Mouse (Mus musculus): ENCODE data around the gene Hdc. TPM values are rescaled to one million over a fixed set of nuclear protein-coding genes. Genes with fewer than 3 reads are reported as not detected.
A peak's percentile ranks its signal among the peaks of the same experiment; 100 is the strongest.
"Not testable (repeated sequence)": the region's sequence is repeated elsewhere in the genome, so short reads cannot be mapped to it uniquely, and the experiment has no call there.

Hdc gene
- polyA plus RNA-seq, 1 experiment from 2014 or later, result 102 TPM

DNA sequence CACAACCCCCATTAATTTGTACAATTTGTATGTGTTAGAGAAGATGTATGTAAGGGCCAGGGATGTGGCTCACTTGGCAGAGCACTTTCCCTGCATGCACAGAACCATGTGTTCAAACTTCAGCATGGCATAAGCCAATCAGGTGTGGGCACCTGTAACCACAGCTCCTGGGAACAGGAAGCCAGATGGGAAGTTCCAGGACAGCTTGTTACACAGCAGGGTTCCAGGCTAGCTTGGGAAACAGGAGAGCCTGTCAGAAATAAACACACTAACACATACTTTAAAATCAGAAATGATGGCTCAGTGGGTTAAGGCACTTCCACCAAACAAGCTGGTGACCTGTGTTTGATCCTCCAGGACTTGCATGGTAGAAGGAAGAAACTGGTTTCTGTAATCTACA is 4.0 kb upstream of the Hdc start:
- H3K4me2 ChIP-seq, result no peak overlapping the region
- no peak overlapping the region for H3K4me3 ChIP-seq (replicated peaks)
- H3K9ac ChIP-seq, result no peak overlapping the region
- no peaks in the 10 kb centered on the region for H3K9me3 ChIP-seq (replicated peaks)
- peaks cover 3% of the 10 kb centered on the region; the same call in 1 of the 2 replicates for H3K36me3 ChIP-seq
- no peaks in the 10 kb centered on the region; the same call in 1 of the 2 replicates for H3K4me1 ChIP-seq
- no peak overlapping the region for H3K27ac ChIP-seq
- H3K27me3 ChIP-seq, result no peaks in the 10 kb centered on the region
- ATAC-seq (replicated peaks; ENCODE audit: low FRiP score), result no peak

DNA sequence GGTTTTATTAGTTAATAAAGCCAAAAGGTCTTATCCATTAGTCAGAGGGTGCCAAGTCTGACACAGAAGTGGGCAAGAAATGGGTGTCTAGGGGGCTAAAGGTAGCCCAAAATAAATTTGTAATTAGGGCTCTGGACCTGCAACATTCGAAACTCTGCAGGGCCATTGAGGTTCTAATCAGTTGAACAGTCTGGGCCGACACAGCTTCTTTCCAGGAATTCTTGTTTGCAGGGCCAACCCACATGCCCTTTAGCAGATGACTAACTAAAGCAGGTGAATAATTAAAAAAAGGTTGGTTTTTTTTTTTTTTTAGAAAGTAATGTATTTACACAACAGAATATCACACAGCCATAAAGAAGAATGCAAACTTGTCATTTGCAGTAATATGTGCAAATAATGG is 3.4 kb upstream of the Hdc start:
- H3K27me3 ChIP-seq, result no peaks in the 10 kb centered on the region
- no peak overlapping the region for H3K4me3 ChIP-seq (replicated peaks)
- no peak for ATAC-seq (replicated peaks; ENCODE audit: low FRiP score)
- H3K9ac ChIP-seq, result no peak overlapping the region
- H3K9me3 ChIP-seq (replicated peaks), result no peaks in the 10 kb centered on the region
- no peak overlapping the region for H3K4me2 ChIP-seq
- H3K4me1 ChIP-seq, result no peaks in the 10 kb centered on the region; the same call in 1 of the 2 replicates
- WGBS, result 79% methylated on average over 2 of the region's 2 CpGs
- peaks cover 3% of the 10 kb centered on the region; the same call in 1 of the 2 replicates for H3K36me3 ChIP-seq
- H3K27ac ChIP-seq, result no peak overlapping the region

- 33% methylated on average over 8 of the region's 8 CpGs for WGBS
Measured at GRCm38 (mm10) chr2:126618470-126619179, 474 bp downstream of the Hdc start.

DNA sequence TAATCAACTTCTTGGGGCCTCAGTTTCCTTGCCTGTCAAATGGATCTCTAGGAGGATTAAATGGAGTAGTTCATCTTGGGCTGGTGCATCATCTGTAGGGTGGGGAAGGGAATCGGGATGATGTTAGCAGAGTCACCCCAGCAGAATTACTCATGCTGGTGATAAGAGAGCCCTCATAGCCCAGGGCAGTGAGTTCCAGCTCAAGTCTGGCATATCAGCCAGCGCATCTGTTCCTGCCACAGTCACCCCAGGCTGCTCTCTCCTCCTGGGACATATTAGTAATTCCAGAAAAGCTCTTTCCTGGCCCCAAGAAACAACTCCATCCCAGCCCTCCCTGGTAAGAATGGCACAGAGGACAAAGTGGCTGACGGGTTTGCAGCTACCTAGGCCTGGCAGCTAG is 3.7 kb downstream of the Hdc start:
- H3K36me3 ChIP-seq, result no peaks in the 10 kb centered on the region
- no peak for ATAC-seq (replicated peaks; ENCODE audit: low FRiP score)
- H3K4me1 ChIP-seq, result no peaks in the 10 kb centered on the region
- no peak overlapping the region for H3K4me3 ChIP-seq (replicated peaks)
- no peak overlapping the region for H3K27ac ChIP-seq
- no peaks in the 10 kb centered on the region for H3K9me3 ChIP-seq (replicated peaks)
- WGBS, result 87% methylated on average over 3 of the region's 3 CpGs
- no peak overlapping the region for H3K4me2 ChIP-seq
- no peak overlapping the region for H3K9ac ChIP-seq
- no peaks in the 10 kb centered on the region for H3K27me3 ChIP-seq

More at GRCm38 (mm10) chr2:126618470-126619179, 474 bp downstream of the Hdc start:
- Histone ChIP-seq H3K36me3 (no peaks in the 10 kb centered on the region), H3K4me2 (no peak overlapping the region), H3K27me3 (no peaks in the 10 kb centered on the region), H3K9me3 (replicated peaks) (no peaks in the 10 kb centered on the region), H3K4me1 (no peaks in the 10 kb centered on the region), H3K27ac (no peak overlapping the region), H3K4me3 (replicated peaks) (no peak overlapping the region), H3K9ac (no peak overlapping the region)
- 0 out of 2 replicates have a peak, but pooled peaks have one; percentile 22 for ATAC-seq (replicated peaks; ENCODE audit: low FRiP score)

DNA sequence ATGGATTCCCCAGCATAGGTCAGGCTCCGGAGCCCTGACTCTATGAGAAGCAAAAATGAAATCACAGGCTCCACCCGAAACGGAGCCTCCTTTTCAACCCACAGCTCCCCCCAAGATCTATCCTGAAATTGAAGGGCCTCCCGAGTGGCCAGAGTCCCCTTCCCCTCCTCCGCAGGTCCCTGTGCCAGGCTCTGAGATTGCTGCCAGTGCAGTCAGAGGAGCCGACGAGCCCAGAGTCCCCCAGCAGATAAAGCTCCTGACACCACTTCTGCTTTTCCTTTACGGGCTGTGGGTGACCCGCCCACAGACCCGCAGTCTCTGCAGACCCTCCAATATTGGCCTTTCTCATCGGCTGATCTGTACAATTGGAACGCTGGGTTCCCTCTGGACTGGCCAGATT is 9.5 kb downstream of the Hdc start:
- H3K9me3 ChIP-seq (replicated peaks); H3K27me3 ChIP-seq; H3K27ac ChIP-seq; H3K4me1 ChIP-seq; H3K36me3 ChIP-seq; ATAC-seq (replicated peaks; ENCODE audit: low FRiP score); H3K4me2 ChIP-seq; H3K4me3 ChIP-seq (replicated peaks); H3K9ac ChIP-seq: not testable (repeated sequence)
- 75% methylated on average over 12 of the region's 12 CpGs for WGBS

GRCm38 (mm10) chr2:126607553-126608203 is 11.4 kb downstream of the Hdc start:
- H3K4me1 ChIP-seq, result no peaks in the 10 kb centered on the region
- ATAC-seq (replicated peaks; ENCODE audit: low FRiP score), result no peak
- H3K9ac ChIP-seq, result no peak overlapping the region
- H3K4me2 ChIP-seq, result no peak overlapping the region
- H3K9me3 ChIP-seq (replicated peaks), result no peaks in the 10 kb centered on the region
- 0 out of 2 replicates have a peak, but pooled peaks cover 4% of the 10 kb centered on the region for H3K27me3 ChIP-seq
- no peaks in the 10 kb centered on the region for H3K36me3 ChIP-seq
- no peak overlapping the region for H3K27ac ChIP-seq
- 66% methylated on average over 10 of the region's 10 CpGs for WGBS
- no peak overlapping the region for H3K4me3 ChIP-seq (replicated peaks)

DNA sequence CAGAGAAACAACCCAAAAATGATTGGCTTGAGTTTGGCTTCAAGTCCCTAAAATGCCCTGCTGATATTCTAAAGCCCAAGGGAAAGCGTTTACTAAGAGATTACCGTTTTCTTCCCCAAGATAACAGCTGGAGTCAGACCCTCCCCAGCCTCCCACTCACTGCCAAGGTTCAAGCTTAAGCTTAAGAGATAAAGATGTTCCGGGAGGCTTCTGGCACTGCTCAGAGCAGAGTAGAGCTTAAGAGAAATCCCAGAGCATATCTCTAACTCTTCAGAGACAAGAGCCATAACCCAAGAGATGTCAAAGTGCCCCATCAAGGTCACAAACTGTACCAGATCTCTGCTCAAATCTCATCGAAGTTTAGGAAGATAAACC is 12.4 kb downstream of the Hdc start:
- Histone ChIP-seq H3K27ac (no peak overlapping the region), H3K27me3 (0 out of 2 replicates have a peak, but pooled peaks cover 5% of the 10 kb centered on the region), H3K36me3 (no peaks in the 10 kb centered on the region), H3K4me2 (no peak overlapping the region), H3K9ac (no peak overlapping the region), H3K9me3 (replicated peaks) (no peaks in the 10 kb centered on the region), H3K4me3 (replicated peaks) (no peak overlapping the region), H3K4me1 (no peaks in the 10 kb centered on the region)
- no peak for ATAC-seq (replicated peaks; ENCODE audit: low FRiP score)
- 70% methylated on average over 4 of the region's 4 CpGs for WGBS

GRCm38 (mm10) chr2:126606061-126606687 is 12.9 kb downstream of the Hdc start:
- WGBS, result 86% methylated on average over 15 of the region's 15 CpGs
- 0 out of 2 replicates have a peak, but pooled peaks have one; percentile 33 for ATAC-seq (replicated peaks; ENCODE audit: low FRiP score)
- Histone ChIP-seq H3K4me1 (no peaks in the 10 kb centered on the region), H3K27me3 (0 out of 2 replicates have a peak, but pooled peaks cover 6% of the 10 kb centered on the region), H3K36me3 (no peaks in the 10 kb centered on the region), H3K27ac (no peak overlapping the region), H3K4me2 (no peak overlapping the region), H3K9me3 (replicated peaks) (no peaks in the 10 kb centered on the region), H3K4me3 (replicated peaks) (no peak overlapping the region), H3K9ac (no peak overlapping the region)

DNA sequence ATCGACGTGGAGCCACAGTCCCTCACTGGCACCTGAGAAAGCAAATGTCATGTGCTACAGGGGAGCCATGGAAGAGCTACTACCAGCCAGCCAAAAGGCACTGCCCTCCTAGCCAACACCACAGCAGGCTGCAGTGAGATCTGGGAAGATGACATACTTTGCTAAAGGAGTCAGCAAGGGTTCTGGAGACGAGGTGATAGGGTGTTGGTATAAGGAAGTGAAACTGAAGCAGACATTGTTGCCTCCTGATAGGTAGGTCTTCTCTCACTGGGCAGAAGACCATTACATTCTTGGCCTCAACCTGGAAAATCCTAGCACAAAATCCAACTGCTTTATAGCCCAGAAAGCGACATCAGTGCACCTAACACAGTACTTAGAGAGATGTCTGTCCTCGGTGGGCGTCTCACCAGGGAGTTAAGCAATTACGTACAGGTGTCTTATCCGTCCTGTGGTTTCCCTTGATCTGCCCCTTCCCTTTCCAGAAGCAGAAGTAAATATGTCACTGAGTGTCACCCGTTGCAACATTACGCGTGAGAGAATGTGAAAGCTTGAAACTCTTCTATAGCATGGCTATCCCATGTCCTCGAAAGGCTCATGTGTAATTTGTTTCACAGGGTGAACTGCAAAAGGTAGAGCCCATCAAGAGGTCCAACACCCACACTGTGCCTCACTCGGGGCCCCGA is 17.0 kb downstream of the Hdc start:
- Histone ChIP-seq H3K27ac (no peak overlapping the region), H3K27me3 (0 out of 2 replicates have a peak, but pooled peaks cover 6% of the 10 kb centered on the region), H3K36me3 (no peaks in the 10 kb centered on the region), H3K9ac (no peak overlapping the region), H3K4me1 (0 out of 2 replicates have a peak, but pooled peaks cover 9% of the 10 kb centered on the region), H3K4me3 (replicated peaks) (no peak overlapping the region), H3K9me3 (replicated peaks) (no peaks in the 10 kb centered on the region), H3K4me2 (no peak overlapping the region)
- WGBS, result 88% methylated on average over 14 of the region's 14 CpGs
- ATAC-seq (replicated peaks; ENCODE audit: low FRiP score), result no peak

DNA sequence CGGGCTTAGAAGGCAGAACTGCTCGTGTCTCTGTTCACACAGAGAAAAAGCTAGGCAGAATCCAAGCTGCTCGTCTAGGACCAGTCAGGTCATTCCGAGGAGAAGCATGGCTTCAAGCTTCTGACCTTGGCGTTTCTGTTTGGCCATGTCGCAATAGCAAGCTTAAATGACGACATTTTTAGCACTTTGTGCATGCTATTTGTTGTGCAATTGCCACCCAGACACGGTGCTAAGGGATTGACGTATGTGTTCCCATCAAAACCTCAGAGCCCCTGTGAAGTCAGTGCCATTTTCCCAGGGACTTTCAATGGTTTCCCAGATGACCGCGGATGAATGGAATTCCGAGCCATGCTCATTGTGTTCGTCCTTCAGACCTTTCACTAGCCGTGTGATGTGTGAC is 18.6 kb downstream of the Hdc start:
- 85% methylated on average over 14 of the region's 14 CpGs for whole genome bisulfite sequencing

GRCm38 (mm10) chr2:126599005-126599404 is 20.1 kb downstream of the Hdc start:
- ATAC-seq (replicated peaks; ENCODE audit: low FRiP score), result peak; percentile 52; the same call in 1 of the 2 replicates
- H3K4me1 ChIP-seq, result peaks cover 12% of the 10 kb centered on the region
- WGBS, result 14% methylated on average over 3 of the region's 3 CpGs

More for the DNA sequence above, 18.6 kb downstream of the Hdc start:
- Histone ChIP-seq H3K27ac (no peak overlapping the region), H3K4me2 (no peak overlapping the region), H3K9ac (no peak overlapping the region), H3K4me1 (0 out of 2 replicates have a peak, but pooled peaks cover 9% of the 10 kb centered on the region), H3K36me3 (no peaks in the 10 kb centered on the region), H3K9me3 (replicated peaks) (no peaks in the 10 kb centered on the region), H3K4me3 (replicated peaks) (no peak overlapping the region), H3K27me3 (0 out of 2 replicates have a peak, but pooled peaks cover 6% of the 10 kb centered on the region)
- ATAC-seq (replicated peaks; ENCODE audit: low FRiP score), result no peak

More at GRCm38 (mm10) chr2:126599005-126599404, 20.1 kb downstream of the Hdc start:
- H3K4me3 ChIP-seq (replicated peaks), result no peak overlapping the region
- no peak overlapping the region for H3K27ac ChIP-seq
- H3K4me2 ChIP-seq, result no peak overlapping the region
- no peaks in the 10 kb centered on the region for H3K9me3 ChIP-seq (replicated peaks)
- 0 out of 2 replicates have a peak, but pooled peaks cover 2% of the 10 kb centered on the region for H3K27me3 ChIP-seq
- H3K36me3 ChIP-seq, result no peaks in the 10 kb centered on the region
- H3K9ac ChIP-seq, result no peak overlapping the region
